Mouse (Mus musculus) hindbrain, embryonic 14.5 days (tissue): ENCODE results near the gene Slc1a4. TPM values are rescaled to one million over a fixed set of nuclear protein-coding genes. Genes with fewer than 3 reads are reported as not detected.

ENCODE experiments used
- ATAC-seq: fragments of 200-750 bp; cut with Nextera tagmentation; 2 replicates; pipeline ENCODE4 v1.8.0; 2017; ENCODE audit warnings: moderate number of reproducible peaks, mild to moderate bottlenecking, moderate TSS enrichment, moderate library complexity; ENCODE audit not compliant: low FRiP score
- DNase-seq: peaks from one replicate; pipeline ENCODE4 v3.0.0-alpha.2; 2015; ENCODE audit warnings: low spot score
- H3K27ac ChIP-seq: fragments of 300-500 bp; sonication (generic); 2 replicates; pipeline ENCODE4 v1.5.1; 2014; ENCODE audit warnings: mild to moderate bottlenecking, moderate library complexity
- H3K27me3 ChIP-seq: fragments of 300-500 bp; sonication (generic); 2 replicates; pipeline ENCODE4 v1.6.1; 2014; ENCODE audit warnings: mild to moderate bottlenecking, low read length, mixed read lengths; ENCODE audit not compliant: control insufficient read depth, insufficient read depth
- H3K36me3 ChIP-seq: fragments of 300-500 bp; sonication (generic); replicated peaks from 2 replicates; pipeline ENCODE4 v1.6.1; 2014; ENCODE audit not compliant: control insufficient read depth, insufficient read depth
- H3K4me1 ChIP-seq: fragments of 300-500 bp; sonication (generic); replicated peaks from 2 replicates; pipeline ENCODE4 v1.6.1; 2014; ENCODE audit warnings: antibody characterized with exemption, low read length, mixed read lengths; ENCODE audit not compliant: control insufficient read depth, insufficient read depth
- H3K4me2 ChIP-seq: fragments of 300-500 bp; sonication (generic); replicated peaks from 2 replicates; pipeline ENCODE4 v1.6.1; 2014; ENCODE audit warnings: mild to moderate bottlenecking, moderate library complexity
- H3K4me3 ChIP-seq: fragments of 300-500 bp; sonication (generic); replicated peaks from 2 replicates; pipeline ENCODE4 v1.5.1; 2014; ENCODE audit warnings: mild to moderate bottlenecking, low read length
- H3K9ac ChIP-seq: fragments of 300-500 bp; sonication (generic); 2 replicates; pipeline ENCODE4 v1.6.1; 2014
- H3K9me3 ChIP-seq: fragments of 300-500 bp; sonication (generic); 2 replicates; pipeline ENCODE4 v1.6.1; 2016; ENCODE audit warnings: low read length; ENCODE audit not compliant: control insufficient read depth
- WGBS: fragments of 180-500 bp; shearing (Covaris S2); extraction: QIAGEN DNeasy Blood & Tissue Kit; methylation state at CpG from one replicate; pipeline ENCODE4 v1.1.7; 2014; 5-methylcytosine and 5-hydroxymethylcytosine counted together
- polyA plus RNA-seq: library from polyadenylated mRNA; unstranded; fragments of >200 nt; fragmentation: Nextera tagmentation; extraction: Ambion mirVana; gene quantifications from 2 replicates; pipeline ENCODE4 v1.2.1, GENCODE M21; 2014

Gene Slc1a4
- polyA plus RNA-seq, 1 experiment from 2014 or later = 70.8 TPM

DNA sequence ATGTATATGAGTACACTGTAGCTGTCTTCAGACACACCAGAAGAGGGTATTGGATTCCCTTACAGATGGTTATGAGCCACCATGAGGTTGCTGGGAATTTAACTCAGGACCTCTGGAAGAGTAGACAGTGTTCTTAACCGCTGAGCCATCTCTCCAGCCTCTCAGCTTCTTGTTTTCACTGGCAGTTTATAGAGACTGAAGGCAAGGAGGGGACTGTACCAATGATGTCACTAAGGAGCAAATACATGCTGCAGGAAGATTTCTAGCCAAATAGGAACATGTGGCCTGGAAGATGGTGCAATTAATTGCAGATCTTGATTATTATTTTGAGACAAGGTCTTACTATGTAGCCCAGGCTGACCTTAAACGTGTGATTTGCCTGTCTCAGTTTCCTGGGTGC, 55.4 kb downstream of the Slc1a4 start:
- H3K27ac ChIP-seq = no peak overlapping the region
- DNase-seq = no peak
- no peak overlapping the region for H3K4me2 ChIP-seq
- no peaks in the 10 kb centered on the region for H3K27me3 ChIP-seq
- H3K4me1 ChIP-seq = no peaks in the 10 kb centered on the region
- H3K36me3 ChIP-seq = no peaks in the 10 kb centered on the region
- no peak overlapping the region for H3K9ac ChIP-seq
- H3K9me3 ChIP-seq = no peaks in the 10 kb centered on the region
- H3K4me3 ChIP-seq = no peak overlapping the region
- 72% methylated on average over 2 of the region's 2 CpGs for WGBS
- no peak for ATAC-seq

DNA sequence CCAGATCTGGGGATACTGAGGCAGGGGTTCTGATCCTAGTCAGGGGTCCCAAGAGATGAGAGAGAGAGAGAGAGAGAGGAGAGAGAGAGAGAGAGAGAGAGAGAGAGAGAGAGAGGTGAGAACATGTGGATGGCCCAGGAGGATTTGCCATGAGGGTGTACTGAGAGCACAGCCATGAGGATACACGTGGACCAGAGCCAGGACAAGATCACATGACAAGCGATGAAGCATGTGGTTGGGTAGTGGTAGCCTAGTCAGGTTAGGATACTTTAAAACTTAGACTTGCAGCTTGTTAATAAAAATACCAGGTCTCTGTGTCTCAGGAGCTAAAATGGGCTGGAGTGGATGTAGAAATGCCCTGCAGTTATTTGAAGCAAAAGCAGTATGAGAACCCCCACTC, 56.5 kb downstream of the Slc1a4 start:
- 76% methylated on average over 2 of the region's 2 CpGs for WGBS
- no peak for DNase-seq
- Histone ChIP-seq H3K27me3 (no peaks in the 10 kb centered on the region), H3K4me3 (no peak overlapping the region), H3K9ac (no peak overlapping the region), H3K27ac (no peak overlapping the region), H3K4me1 (no peaks in the 10 kb centered on the region), H3K9me3 (no peaks in the 10 kb centered on the region), H3K36me3 (no peaks in the 10 kb centered on the region), H3K4me2 (no peak overlapping the region)
- no peak for ATAC-seq

DNA sequence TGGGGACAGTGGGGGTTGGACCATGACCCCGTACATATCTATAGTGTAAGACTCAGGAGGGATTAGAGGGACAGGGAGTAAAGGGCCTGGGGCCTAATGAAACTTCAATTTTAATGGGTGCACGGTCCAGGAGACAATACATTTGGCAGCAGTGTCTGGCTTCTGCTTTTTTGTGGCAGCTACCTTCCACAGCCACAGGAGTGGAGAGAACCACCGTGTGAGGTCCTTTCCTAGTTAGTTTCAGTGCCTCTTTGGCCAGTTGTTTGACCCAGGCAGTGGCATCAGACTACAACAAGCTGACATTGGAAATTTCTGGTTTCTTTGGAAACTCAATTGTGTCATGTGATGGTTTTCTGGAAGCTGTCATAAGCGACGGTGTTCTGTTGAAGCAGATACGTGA, 62.6 kb downstream of the Slc1a4 start:
- ATAC-seq = no peak
- 91% methylated on average over 6 of the region's 6 CpGs for WGBS
- no peaks in the 10 kb centered on the region for H3K4me1 ChIP-seq
- no peaks in the 10 kb centered on the region for H3K9me3 ChIP-seq
- no peak overlapping the region for H3K27ac ChIP-seq
- H3K9ac ChIP-seq = no peak overlapping the region
- no peak for DNase-seq
- no peaks in the 10 kb centered on the region for H3K27me3 ChIP-seq
- no peak overlapping the region for H3K4me2 ChIP-seq
- no peak overlapping the region for H3K4me3 ChIP-seq
- no peaks in the 10 kb centered on the region for H3K36me3 ChIP-seq

DNA sequence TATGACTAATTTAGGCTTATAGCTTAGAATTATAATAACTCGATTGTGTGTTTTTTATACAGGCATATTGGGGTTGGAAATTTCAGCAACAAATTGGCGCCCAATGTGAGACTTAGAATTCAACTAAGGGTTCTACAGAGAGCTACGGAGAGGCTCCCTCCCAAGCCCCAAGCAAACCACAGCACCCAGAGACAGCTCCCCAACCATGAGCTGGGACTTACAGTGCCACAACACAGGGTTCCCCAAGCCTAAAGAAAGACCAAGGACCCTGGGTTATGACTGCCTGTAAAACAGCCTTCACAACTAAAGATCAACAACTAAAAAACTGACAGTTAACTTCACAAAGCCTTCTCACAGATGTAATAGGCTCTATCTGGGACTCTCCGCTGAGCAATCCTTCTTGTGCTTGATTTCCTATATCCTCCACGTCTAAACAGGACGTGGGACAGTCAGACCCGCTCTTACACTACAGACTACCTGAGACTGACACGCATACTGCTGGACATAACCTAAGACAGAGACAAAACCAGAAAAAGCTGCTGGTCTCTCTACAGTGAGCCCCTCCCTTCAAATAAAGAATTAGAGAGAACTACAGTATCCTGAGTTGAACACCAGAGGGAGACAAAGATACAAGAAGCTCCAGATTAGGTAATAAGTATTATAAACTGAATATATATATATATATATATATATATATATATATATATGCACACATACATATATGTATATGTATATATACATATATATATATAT, 69.7 kb downstream of the Slc1a4 start:
- Histone ChIP-seq H3K27me3 (no peaks in the 10 kb centered on the region), H3K4me2 (no peak overlapping the region), H3K4me3 (no peak overlapping the region), H3K9me3 (no peaks in the 10 kb centered on the region), H3K4me1 (no peaks in the 10 kb centered on the region), H3K9ac (no peak overlapping the region), H3K27ac (no peak overlapping the region), H3K36me3 (no peaks in the 10 kb centered on the region)
- peak; percentile 77 for DNase-seq
- 63% methylated on average over 8 of the region's 8 CpGs for WGBS
- peak; percentile 51; the same call in 1 of the 2 replicates for ATAC-seq

DNA sequence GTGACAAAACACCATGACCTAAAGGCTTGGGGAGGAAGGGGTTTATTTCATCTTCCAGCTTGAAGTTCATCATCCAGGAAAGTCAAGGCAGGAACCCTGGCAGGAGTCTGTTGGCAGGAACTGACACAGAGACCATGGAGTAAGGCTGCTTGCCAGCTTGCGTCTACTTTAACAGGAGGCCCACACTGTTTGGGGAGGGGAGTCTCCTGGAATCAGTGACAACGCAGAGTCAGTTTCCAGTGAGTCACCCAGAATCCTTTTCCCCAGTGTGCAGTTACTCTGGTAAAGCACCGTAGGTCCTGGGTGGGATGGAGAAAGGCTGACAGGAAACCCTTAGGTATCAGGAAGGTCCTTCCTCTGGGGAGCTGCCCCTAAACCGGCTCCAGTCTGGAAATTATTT, 77.7 kb downstream of the Slc1a4 start:
- no peak overlapping the region for H3K4me2 ChIP-seq
- H3K4me3 ChIP-seq = no peak overlapping the region
- no peaks in the 10 kb centered on the region for H3K36me3 ChIP-seq
- no peak overlapping the region for H3K27ac ChIP-seq
- no peak for DNase-seq
- no peak for ATAC-seq
- H3K9ac ChIP-seq = no peak overlapping the region
- H3K4me1 ChIP-seq = 0 out of 2 replicates have a peak, but pooled peaks cover 3% of the 10 kb centered on the region
- WGBS = 91% methylated on average over 4 of the region's 4 CpGs
- no peaks in the 10 kb centered on the region for H3K9me3 ChIP-seq
- no peaks in the 10 kb centered on the region for H3K27me3 ChIP-seq

DNA sequence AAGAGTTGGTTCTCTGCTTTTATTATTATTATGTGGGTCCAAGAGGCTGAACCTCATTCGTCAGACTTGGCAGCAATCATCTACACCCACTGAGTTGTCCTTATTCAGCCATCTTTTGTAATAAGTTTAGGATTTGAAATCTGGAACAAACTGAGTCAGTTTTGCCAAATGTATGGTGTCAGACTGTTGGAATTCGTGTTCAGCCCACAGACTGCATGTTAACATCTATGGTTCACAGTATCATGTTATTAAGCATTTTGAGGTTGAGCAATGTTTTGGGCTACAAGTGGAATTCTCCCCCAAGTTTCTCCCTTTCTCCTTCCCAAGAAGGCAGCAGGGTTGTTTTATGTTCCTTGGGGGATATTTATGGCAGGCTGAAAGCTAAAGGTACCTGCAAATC, 79.4 kb downstream of the Slc1a4 start:
- H3K36me3 ChIP-seq = no peaks in the 10 kb centered on the region
- H3K9ac ChIP-seq = no peak overlapping the region
- no peaks in the 10 kb centered on the region for H3K9me3 ChIP-seq
- H3K27me3 ChIP-seq = no peaks in the 10 kb centered on the region
- H3K4me2 ChIP-seq = no peak overlapping the region
- H3K4me3 ChIP-seq = no peak overlapping the region
- H3K4me1 ChIP-seq = peaks cover 10% of the 10 kb centered on the region
- DNase-seq (no peak), ATAC-seq (no peak)
- WGBS = 75% methylated on average over 2 of the region's 2 CpGs
- H3K27ac ChIP-seq = no peak overlapping the region

Other genes with a start within 250 kb of the Slc1a4 start
- gene Actr2, start 219.8 kb downstream of the Slc1a4 start, polyA plus RNA-seq = 96.8 and 99.6 TPM in 2 replicates
- 284 and 292 TPM in 2 replicates for gene Rab1a, start 131.3 kb downstream of the Slc1a4 start, polyA plus RNA-seq
- 28.7 and 29.6 TPM in 2 replicates for gene Cep68, start 83.3 kb downstream of the Slc1a4 start, polyA plus RNA-seq
- 24.8 and 30.9 TPM in 2 replicates for gene Sertad2, start 210.5 kb upstream of the Slc1a4 start, polyA plus RNA-seq